Mouse (Mus musculus) liver, embryonic 14.5 days (tissue): ENCODE data around the gene Zfp981.
"Not testable (repeated sequence)": the region's sequence is repeated elsewhere in the genome, so short reads cannot be mapped to it uniquely, and the experiment has no call there.

Experiments
- CTCF ChIP-seq: IDR thresholded peaks from 2 replicates; pipeline ENCODE4 v1.5.1; 2016; ENCODE audit warnings: antibody characterized with exemption, low read depth, control low read depth
- EP300 ChIP-seq: IDR thresholded peaks from 2 replicates; pipeline ENCODE4 v1.6.1; 2016; ENCODE audit warnings: antibody characterized with exemption, low read depth

DNA sequence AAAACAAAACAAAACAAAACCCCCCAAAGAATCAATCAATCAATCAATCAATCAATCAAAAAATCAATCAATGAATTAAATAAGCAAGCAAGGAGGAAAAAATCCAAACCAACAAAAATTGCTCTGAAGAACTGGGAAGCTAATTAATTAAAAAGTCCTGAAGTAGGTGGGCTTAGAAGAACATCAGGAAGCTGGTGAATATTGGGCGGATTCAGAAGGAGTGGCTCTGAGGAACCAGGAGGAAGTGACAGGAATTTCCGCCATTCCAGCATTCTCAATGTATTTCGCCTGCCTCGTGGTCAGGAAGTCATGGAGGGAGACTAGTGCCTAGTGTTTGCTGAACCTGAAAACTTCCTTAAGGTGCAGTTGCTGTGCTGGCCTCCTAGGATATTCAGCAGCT is at the start of gene Zfp981:
- not testable (repeated sequence) for TF ChIP-seq EP300, CTCF
